15 mouse cellular contexts compared by ENCODE assay signal in the genomic region with DNA sequence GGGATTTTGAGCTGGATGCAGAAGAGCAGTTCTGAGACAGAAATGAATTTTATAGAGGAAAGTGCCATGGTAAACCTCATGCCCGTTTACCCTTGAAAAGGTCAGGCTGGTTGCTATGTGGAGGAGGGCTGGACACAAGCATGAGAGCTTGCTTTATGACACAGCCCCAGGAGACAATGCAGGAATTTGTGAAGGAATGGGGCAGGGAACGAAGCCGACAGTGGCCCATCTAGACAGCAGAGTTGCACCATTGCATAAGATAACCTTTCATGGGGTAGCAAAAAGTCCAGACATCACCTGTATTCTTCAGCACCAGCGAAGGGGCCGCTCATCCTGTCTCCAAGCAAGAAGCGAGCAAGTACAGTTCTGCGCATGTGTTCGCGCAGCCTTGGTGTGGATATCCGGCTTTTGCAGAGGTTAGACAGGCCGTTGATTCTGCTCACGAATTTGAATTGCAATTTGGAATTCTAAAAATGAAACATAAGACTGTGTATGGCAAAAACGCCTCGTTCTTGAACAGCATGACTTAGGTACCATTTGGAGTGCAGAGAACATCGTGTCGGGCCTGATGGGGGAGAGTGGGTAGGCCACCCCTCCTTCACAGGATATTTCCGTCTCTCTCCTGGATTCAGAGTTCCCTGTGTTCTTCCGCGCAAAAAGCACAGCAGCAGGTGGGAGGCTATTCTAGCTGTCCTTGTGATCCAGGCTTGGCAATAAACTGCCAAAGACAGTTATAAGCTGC. TPM values are rescaled to one million over a fixed set of nuclear protein-coding genes. Genes with fewer than 3 reads are reported as not detected.
DNase-seq lines count a peak whose midpoint lies in the region; ATAC-seq and TF ChIP-seq lines count a peak whose summit lies in the region.
"Had no signal": no experiment of that assay in that cellular context is flagged by ENCODE, and none has a peak within 500 bp of the region (broad histone marks: within the 10 kb centered on the region; RNA-seq: fewer than 3 reads in every experiment).

No protein-coding gene starts in this region.

- no peaks in the 10 kb centered on the region for H3K4me1 ChIP-seq in neural tube, embryonic 14.5 days (ENCODE audit: control insufficient read depth, insufficient read depth, low read length)
- peaks cover 24% of the 10 kb centered on the region for H3K4me1 ChIP-seq in neural tube, embryonic 15.5 days
- no peaks in the 10 kb centered on the region; the same call in 1 of the 2 replicates for H3K4me1 ChIP-seq in lung, postnatal 0 days (ENCODE audit: insufficient read depth, low read depth, low read length)
- H3K4me1 ChIP-seq: lung, embryonic 15.5 days had no signal

- TF ChIP-seq EP300 in lung, postnatal 0 days (IDR thresholded peaks at IDR 0.05): no peak

- H3K4me2 ChIP-seq in neural tube, embryonic 14.5 days (ENCODE audit: low read depth, low read length): no peak overlapping the region
- H3K4me2 ChIP-seq in neural tube, embryonic 15.5 days: no peak overlapping the region
- H3K4me2 ChIP-seq in lung, postnatal 0 days (replicated peaks; ENCODE audit: low read depth, low read length): no peak overlapping the region
- H3K4me2 ChIP-seq: embryonic facial prominence, embryonic 13.5 days; forebrain, embryonic 15.5 days; hindbrain, embryonic 12.5 days; limb, embryonic 13.5 days; lung, embryonic 15.5 days had no signal

- H3K9me3 ChIP-seq in neural tube, embryonic 14.5 days (ENCODE audit: control insufficient read depth, low read length): no peaks in the 10 kb centered on the region
- no peaks in the 10 kb centered on the region for H3K9me3 ChIP-seq in neural tube, embryonic 15.5 days (replicated peaks)
- no peaks in the 10 kb centered on the region for H3K9me3 ChIP-seq in lung, postnatal 0 days (ENCODE audit: low read length)
- H3K9me3 ChIP-seq: embryonic facial prominence, embryonic 13.5 days; forebrain, embryonic 15.5 days; heart, embryonic 10.5 days; hindbrain, embryonic 12.5 days; lung, embryonic 15.5 days had no signal

- no peak overlapping the region for H3K9ac ChIP-seq in neural tube, embryonic 14.5 days (replicated peaks; ENCODE audit: low read depth, low read length)
- H3K9ac ChIP-seq in neural tube, embryonic 15.5 days (replicated peaks): no peak overlapping the region
- no peak overlapping the region for H3K9ac ChIP-seq in lung, postnatal 0 days (replicated peaks; ENCODE audit: low read depth)
- H3K9ac ChIP-seq: embryonic facial prominence, embryonic 13.5 days; forebrain, embryonic 15.5 days; hindbrain, embryonic 12.5 days; limb, embryonic 13.5 days; lung, embryonic 15.5 days had no signal

- H3K27ac ChIP-seq in neural tube, embryonic 14.5 days (ENCODE audit: low read depth, low read length): no peak overlapping the region
- no peak overlapping the region for H3K27ac ChIP-seq in neural tube, embryonic 15.5 days (replicated peaks)
- H3K27ac ChIP-seq in left cerebral cortex, adult 2 months: peak overlapping the region; percentile 53
- no peak overlapping the region for H3K27ac ChIP-seq in lung, postnatal 0 days (ENCODE audit: low read length)
- H3K27ac ChIP-seq: embryonic facial prominence, embryonic 13.5 days; forebrain, embryonic 15.5 days; heart, embryonic 10.5 days; hindbrain, embryonic 12.5 days; limb, embryonic 13.5 days; lung, embryonic 15.5 days had no signal

- intact Hi-C loops in left cerebral cortex, adult 2 months (cut with DNase I): loop anchor here (1.0 kb wide), 2 partner anchors 15 to 45 kb away; no protein-coding TSS in a partner anchor

- TF ChIP-seq CTCF in left cerebral cortex, adult 2 months (IDR thresholded peaks at IDR 0.05): no peak
- no peak for TF ChIP-seq CTCF in lung, postnatal 0 days (IDR thresholded peaks at IDR 0.05)

- H3K36me3 ChIP-seq in neural tube, embryonic 14.5 days (ENCODE audit: control insufficient read depth, insufficient read depth, low read length): no peaks in the 10 kb centered on the region
- no peaks in the 10 kb centered on the region for H3K36me3 ChIP-seq in neural tube, embryonic 15.5 days
- H3K36me3 ChIP-seq in lung, postnatal 0 days (ENCODE audit: insufficient read depth, low read length): no peaks in the 10 kb centered on the region
- H3K36me3 ChIP-seq: embryonic facial prominence, embryonic 13.5 days; forebrain, embryonic 15.5 days; heart, embryonic 10.5 days; hindbrain, embryonic 12.5 days; limb, embryonic 13.5 days; lung, embryonic 15.5 days had no signal

- peak; percentile 30 for DNase-seq in gastrocnemius, adult 18-20 months (ENCODE audit: low spot score)
- DNase-seq in gastrocnemius, postnatal 25 days: no peak
- DNase-seq in left cerebral cortex, adult 2 months (ENCODE audit: extremely low spot score in 1 of 2, low spot score in 2 of 2): peak; percentile 56 to 63
- no peak for DNase-seq in spleen, postnatal 36 days (ENCODE audit: low spot score in 2 of 2)
- no peak for DNase-seq in lung, postnatal 0 days (ENCODE audit: low spot score)
- no peak for DNase-seq in ovary, postnatal 14 days (ENCODE audit: low spot score)
- DNase-seq: cerebellum, adult 8-10 months had no signal

- no peak overlapping the region for H3K4me3 ChIP-seq in neural tube, embryonic 14.5 days (ENCODE audit: low read depth, low read length)
- H3K4me3 ChIP-seq in neural tube, embryonic 15.5 days (replicated peaks): no peak overlapping the region
- H3K4me3 ChIP-seq in left cerebral cortex, adult 2 months: no peak overlapping the region
- no peak overlapping the region for H3K4me3 ChIP-seq in lung, postnatal 0 days (ENCODE audit: low read depth, low read length)
- H3K4me3 ChIP-seq: embryonic facial prominence, embryonic 13.5 days; forebrain, embryonic 15.5 days; heart, embryonic 10.5 days; hindbrain, embryonic 12.5 days; limb, embryonic 13.5 days; lung, embryonic 15.5 days had no signal

- no peaks in the 10 kb centered on the region for H3K27me3 ChIP-seq in neural tube, embryonic 14.5 days (ENCODE audit: control insufficient read depth, insufficient read depth, low read length)
- H3K27me3 ChIP-seq in neural tube, embryonic 15.5 days (replicated peaks): no peaks in the 10 kb centered on the region
- no peaks in the 10 kb centered on the region for H3K27me3 ChIP-seq in lung, postnatal 0 days (replicated peaks; ENCODE audit: insufficient read depth, low read length)
- H3K27me3 ChIP-seq: embryonic facial prominence, embryonic 13.5 days; forebrain, embryonic 15.5 days; hindbrain, embryonic 12.5 days; lung, embryonic 15.5 days had no signal

- ATAC-seq in neural tube, embryonic 14.5 days (ENCODE audit: low read depth): peak; percentile 28; the same call in 1 of the 2 replicates
- ATAC-seq in neural tube, embryonic 15.5 days (ENCODE audit: low FRiP score): no peak
- no peak for ATAC-seq in lung, postnatal 0 days
- ATAC-seq: forebrain, embryonic 15.5 days had no signal

- 66% methylated on average over 19 of the region's 19 CpGs for WGBS in neural tube, embryonic 14.5 days
- WGBS in neural tube, embryonic 15.5 days: 72% methylated on average over 19 of the region's 19 CpGs
- WGBS in lung, postnatal 0 days: 78% methylated on average over 19 of the region's 19 CpGs

RNA-seq across cellular contexts. Expression of gene Wipf3, which starts 46.7 kb away (rescaled TPM):
- 10 to 100 TPM; 12.5 to 13.7 TPM for total RNA-seq in gastrocnemius, adult 18-20 months (2021)
- total RNA-seq in gastrocnemius, postnatal 25 days (2021): 10 to 100 TPM; 13.7 to 18.4 TPM
- polyA plus RNA-seq in neural tube, embryonic 14.5 days (2014; fragmentation: Nextera tagmentation; extraction: Ambion mirVana): 2.8 and 3.0 TPM in 2 replicates
- polyA plus RNA-seq in neural tube, embryonic 15.5 days (2015; fragmentation: Nextera tagmentation; extraction: Ambion mirVana): 1.8 and 2.6 TPM in 2 replicates
- 100 to 1,000 TPM in 1 of 2 experiments, 10 to 100 TPM in 1; 92.3 to 108 TPM for total RNA-seq in left cerebral cortex, adult 2 months (2021)
- polyA plus RNA-seq in lung, postnatal 0 days (2015; fragmentation: Nextera tagmentation; extraction: Ambion mirVana): 2.7 and 3.7 TPM in 2 replicates

Comparison
In these comparisons a context has a peak if more than half of its experiments do, and no peak if none do; other contexts are left out.
1. DNase-seq: peak in gastrocnemius, adult 18-20 months (single experiment) and left cerebral cortex, adult 2 months (2 of 2); none in gastrocnemius, postnatal 25 days (single experiment), spleen, postnatal 36 days (0 of 2), lung, postnatal 0 days (single experiment) and ovary, postnatal 14 days (single experiment).
2. RNA of gene Wipf3, which starts 46.7 kb away (total RNA-seq): 92.3 to 108 TPM in left cerebral cortex, adult 2 months; 13.7 to 18.4 TPM in gastrocnemius, postnatal 25 days and 12.5 to 13.7 TPM in gastrocnemius, adult 18-20 months; every median in the first group is over 4 times any median in the second.